Mouse (Mus musculus) kidney, postnatal 10 days (tissue): ENCODE data around the gene Slc10a6.

ENCODE experiments used
- DNase-seq: peaks from one replicate; pipeline ENCODE4 v3.0.0; 2021; ENCODE audit warnings: mixed read lengths

The Slc10a6 gene

GRCm38 (mm10) chr5:103629111-103629764 lies at the start of gene Slc10a6:
Gene Slc10a6, minus strand, starts transcription at chr5:103629403.
- DNase-seq, result peak; percentile 71

GRCm38 (mm10) chr5:103678974-103679373 lies 49.8 kb upstream of the Slc10a6 start:
- no peak for DNase-seq

GRCm38 (mm10) chr5:103677894-103678293 lies 48.7 kb upstream of the Slc10a6 start:
- no peak for DNase-seq

GRCm38 (mm10) chr5:103676289-103676881 lies 47.2 kb upstream of the Slc10a6 start:
- DNase-seq, result no peak

GRCm38 (mm10) chr5:103674482-103674881 lies 45.3 kb upstream of the Slc10a6 start:
- no peak for DNase-seq

- DNase-seq, result no peak
Observed at GRCm38 (mm10) chr5:103673611-103674010, 44.4 kb upstream of the Slc10a6 start.

GRCm38 (mm10) chr5:103671858-103672257 lies 42.7 kb upstream of the Slc10a6 start:
- DNase-seq, result no peak

- DNase-seq, result no peak
Observed at GRCm38 (mm10) chr5:103665876-103666275, 36.7 kb upstream of the Slc10a6 start.

- DNase-seq, result no peak
Observed at GRCm38 (mm10) chr5:103664932-103665331, 35.7 kb upstream of the Slc10a6 start.

GRCm38 (mm10) chr5:103659571-103659970 lies 30.4 kb upstream of the Slc10a6 start:
- no peak for DNase-seq

- peak; percentile 37 for DNase-seq
Observed at GRCm38 (mm10) chr5:103658921-103659320, 29.7 kb upstream of the Slc10a6 start.

GRCm38 (mm10) chr5:103655346-103656118 lies 26.3 kb upstream of the Slc10a6 start, which contains the start of gene 1700016H13Rik:
Gene 1700016H13Rik, minus strand, starts transcription at chr5:103656010.
- peak; percentile 81 for DNase-seq

- no peak for DNase-seq
Observed at GRCm38 (mm10) chr5:103654780-103655179, 25.6 kb upstream of the Slc10a6 start.

- peak; percentile 60 for DNase-seq
Observed at GRCm38 (mm10) chr5:103654225-103654624, 25.0 kb upstream of the Slc10a6 start.

GRCm38 (mm10) chr5:103647320-103647719 lies 18.1 kb upstream of the Slc10a6 start:
- DNase-seq, result no peak

- no peak for DNase-seq
Observed at GRCm38 (mm10) chr5:103644167-103644566, 15.0 kb upstream of the Slc10a6 start.

GRCm38 (mm10) chr5:103637162-103637561 lies 8.0 kb upstream of the Slc10a6 start:
- no peak for DNase-seq

GRCm38 (mm10) chr5:103629854-103630580 lies 814 bp upstream of the Slc10a6 start:
- DNase-seq, result no peak

GRCm38 (mm10) chr5:103628499-103628898 lies 704 bp downstream of the Slc10a6 start:
- DNase-seq, result no peak

- no peak for DNase-seq
Observed at GRCm38 (mm10) chr5:103624831-103625230, 4.4 kb downstream of the Slc10a6 start.

GRCm38 (mm10) chr5:103622321-103622720 lies 6.9 kb downstream of the Slc10a6 start:
- DNase-seq, result no peak

GRCm38 (mm10) chr5:103620301-103620973 lies 8.8 kb downstream of the Slc10a6 start:
- peak; percentile 50 for DNase-seq
